Mouse (Mus musculus) large intestine, adult 2 months (tissue): Measurements from ENCODE around the gene Eif4ebp2. TPM values are rescaled to one million over a fixed set of nuclear protein-coding genes. Genes with fewer than 3 reads are reported as not detected.
A peak's percentile ranks its signal among the peaks of the same experiment; 100 is the strongest.

Experiments
- DNase-seq: peaks from one replicate; pipeline ENCODE4 v3.0.0-alpha.2; 2012; ENCODE audit warnings: low read depth, low spot score
- WGBS: fragments of 180-500 bp; shearing (Covaris S2); methylation state at CpG from one replicate; pipeline ENCODE4 v1.1.7; 2018; 5-methylcytosine and 5-hydroxymethylcytosine counted together
- polyA plus RNA-seq: library from polyadenylated mRNA; depleted of rRNA; stranded (reverse); fragments of >200 nt; gene quantifications from 2 replicates; pipeline ENCODE4 v1.2.3, GENCODE M21; 2012

The Eif4ebp2 gene
- polyA plus RNA-seq, 1 experiment, result 63.8 TPM

GRCm38 (mm10) chr10:61424500-61424899 lies 28.0 kb downstream of the Eif4ebp2 start:
- no peak for DNase-seq
- WGBS, result 18% methylated on average over 7 of the region's 7 CpGs

- DNase-seq, result no peak
- WGBS, result 46% methylated on average over 10 of the region's 10 CpGs
Observed at GRCm38 (mm10) chr10:61423289-61423688, 29.2 kb downstream of the Eif4ebp2 start.

GRCm38 (mm10) chr10:61422861-61423260 lies 29.6 kb downstream of the Eif4ebp2 start:
- WGBS, result 59% methylated on average over 12 of the region's 12 CpGs
- no peak for DNase-seq

GRCm38 (mm10) chr10:61420011-61420410 lies 32.5 kb downstream of the Eif4ebp2 start:
- 61% methylated on average over 4 of the region's 4 CpGs for WGBS
- no peak for DNase-seq

- WGBS, result 22% methylated on average over 21 of the region's 24 CpGs
- no peak for DNase-seq
Observed at GRCm38 (mm10) chr10:61419146-61419545, 33.3 kb downstream of the Eif4ebp2 start.

- DNase-seq, result no peak
- 3% methylated on average over 50 of the region's 50 CpGs for WGBS
Observed at GRCm38 (mm10) chr10:61418131-61418900, 34.1 kb downstream of the Eif4ebp2 start.

GRCm38 (mm10) chr10:61417672-61418071 lies 34.8 kb downstream of the Eif4ebp2 start, which contains the start of gene Nodal:
Gene Nodal (plus strand): TSS chr10:61417972.
- WGBS, result 42% methylated on average over 10 of the region's 10 CpGs

DNA sequence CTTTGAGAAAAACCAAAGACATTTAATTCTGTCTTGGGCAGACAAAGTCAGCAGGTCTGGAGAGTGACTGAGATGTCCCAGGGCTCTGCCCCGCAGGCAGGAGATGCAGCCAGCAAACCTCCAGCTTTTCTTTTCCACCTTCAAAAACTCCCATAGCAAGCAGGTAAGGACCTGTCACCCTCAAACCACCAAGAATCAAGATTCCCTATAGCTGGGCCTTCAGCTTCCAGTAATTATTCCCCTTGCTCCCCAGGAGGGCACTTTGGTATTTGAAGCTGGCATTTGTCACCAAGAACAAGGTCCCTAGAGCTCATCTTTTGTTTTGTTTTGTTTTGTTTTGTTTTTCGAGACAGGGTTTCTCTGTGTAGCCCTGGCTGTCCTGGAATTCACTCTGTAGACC lies 35.4 kb downstream of the Eif4ebp2 start:
- no peak for DNase-seq
- 80% methylated on average over 2 of the region's 2 CpGs for WGBS

More at GRCm38 (mm10) chr10:61417672-61418071, 34.8 kb downstream of the Eif4ebp2 start, which contains the start of gene Nodal:
- DNase-seq, result no peak

DNA sequence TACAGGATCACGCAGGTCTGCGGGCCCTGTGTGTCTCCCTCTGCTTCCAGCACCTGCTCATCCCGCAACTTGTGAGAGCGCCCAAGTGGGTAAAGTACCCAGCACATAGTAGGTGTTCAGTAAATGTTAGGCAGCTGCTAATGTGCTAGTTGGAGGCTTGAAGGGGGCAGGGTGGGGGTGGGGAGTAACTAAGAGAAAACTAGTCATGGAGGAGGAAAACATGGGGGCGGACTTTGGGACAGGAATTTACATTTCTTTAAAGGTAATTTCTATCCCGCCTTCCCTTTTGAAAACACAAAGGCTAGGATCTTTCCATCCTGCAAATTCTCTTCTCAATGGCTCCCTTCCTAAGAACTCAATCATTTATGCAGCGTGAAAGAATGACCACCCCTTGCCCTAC lies 35.9 kb downstream of the Eif4ebp2 start:
- DNase-seq, result no peak
- WGBS, result 83% methylated on average over 7 of the region's 7 CpGs

DNA sequence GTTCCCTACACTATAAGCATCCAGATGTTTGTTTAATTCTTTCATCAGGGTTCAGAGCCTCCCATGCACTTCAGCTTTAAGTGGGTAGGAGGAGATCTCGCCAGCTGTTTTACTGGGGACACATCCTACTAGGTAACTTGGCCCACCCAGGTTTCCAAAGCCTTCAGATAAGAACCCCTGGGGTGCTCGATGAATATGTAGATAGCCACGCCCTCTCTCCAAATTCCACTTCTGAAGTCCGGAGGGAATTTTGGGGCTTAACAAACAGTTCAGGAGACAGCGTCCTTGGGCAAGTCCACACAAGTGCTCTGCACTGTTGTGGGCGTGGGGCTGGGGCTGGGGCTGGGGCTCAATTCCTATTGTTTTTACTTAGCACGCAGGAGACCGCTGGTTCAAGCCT lies 36.6 kb downstream of the Eif4ebp2 start:
- WGBS, result 56% methylated on average over 8 of the region's 8 CpGs
- no peak for DNase-seq

DNA sequence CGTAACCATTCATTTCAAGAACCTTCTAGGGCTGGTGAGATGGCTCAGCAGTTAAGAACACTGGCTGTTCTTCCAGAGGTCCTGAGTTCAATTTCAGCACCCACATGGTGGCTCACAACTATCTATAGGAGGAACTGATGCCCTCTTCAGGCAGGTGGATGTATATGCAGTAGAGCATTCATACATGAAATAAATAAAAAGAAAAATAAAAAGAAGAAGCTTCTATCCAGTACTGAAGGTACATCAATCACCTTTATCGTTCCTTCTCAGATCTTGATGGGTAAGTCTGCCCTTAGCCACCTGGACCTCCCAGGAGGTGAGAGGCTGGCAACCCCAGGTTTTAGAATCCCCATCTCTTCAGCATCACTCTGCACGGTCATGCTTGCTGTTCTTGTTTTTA lies 37.2 kb downstream of the Eif4ebp2 start:
- 83% methylated on average over 3 of the region's 3 CpGs for WGBS
- DNase-seq, result no peak

- WGBS, result 18% methylated on average over 21 of the region's 21 CpGs
- DNase-seq, result no peak
Observed at GRCm38 (mm10) chr10:61412910-61413625, 39.4 kb downstream of the Eif4ebp2 start.

DNA sequence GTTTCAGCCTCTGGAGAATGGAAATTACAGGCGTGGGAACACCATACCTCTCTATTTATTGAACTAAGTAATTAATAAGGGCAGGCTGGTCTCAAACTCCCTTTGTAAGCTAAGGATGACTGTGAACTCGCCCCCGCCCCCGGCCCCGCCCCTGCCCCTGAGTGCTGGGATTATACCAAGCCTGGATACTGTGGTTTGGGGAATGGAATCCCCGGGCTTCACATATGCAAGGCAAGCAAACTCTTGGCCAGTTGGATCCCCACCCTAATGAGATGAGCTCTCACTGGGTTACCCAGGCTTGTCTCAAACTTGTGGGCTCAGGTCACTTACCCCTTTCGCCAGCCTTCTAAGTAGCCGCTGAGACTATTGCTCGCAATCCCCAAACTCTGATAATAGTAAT lies 42.3 kb downstream of the Eif4ebp2 start:
- DNase-seq, result no peak
- WGBS, result 50% methylated on average over 9 of the region's 9 CpGs

DNA sequence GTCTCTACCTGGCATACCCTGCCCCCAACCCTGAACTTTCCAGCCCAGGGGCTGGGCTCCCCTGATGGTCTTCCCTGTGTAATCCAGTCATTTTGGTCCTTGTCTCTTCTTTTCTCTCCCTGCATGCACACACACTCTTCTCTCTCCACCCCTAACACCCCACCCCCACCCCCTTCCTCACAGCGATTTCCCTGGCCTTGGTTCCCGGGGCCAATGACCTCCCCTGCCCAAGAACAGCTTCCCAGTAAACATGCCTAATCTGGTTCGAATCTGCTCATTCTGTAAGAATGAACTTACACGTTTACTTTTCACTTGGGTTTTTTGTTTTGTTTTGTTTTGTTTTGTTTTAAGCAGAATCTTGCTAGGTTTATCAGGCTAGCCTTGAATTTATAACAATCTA lies 42.7 kb downstream of the Eif4ebp2 start:
- DNase-seq, result no peak
- 20% methylated on average over 4 of the region's 4 CpGs for WGBS

- no peak for DNase-seq
- WGBS, result 35% methylated on average over 10 of the region's 10 CpGs
Observed at GRCm38 (mm10) chr10:61405958-61406357, 46.5 kb downstream of the Eif4ebp2 start.

GRCm38 (mm10) chr10:61402911-61403310 lies 49.5 kb downstream of the Eif4ebp2 start:
- WGBS, result 45% methylated on average over 2 of the region's 2 CpGs
- DNase-seq, result no peak

GRCm38 (mm10) chr10:61402480-61402879 lies 50.0 kb downstream of the Eif4ebp2 start:
- 68% methylated on average over 5 of the region's 5 CpGs for WGBS
- DNase-seq, result no peak

DNA sequence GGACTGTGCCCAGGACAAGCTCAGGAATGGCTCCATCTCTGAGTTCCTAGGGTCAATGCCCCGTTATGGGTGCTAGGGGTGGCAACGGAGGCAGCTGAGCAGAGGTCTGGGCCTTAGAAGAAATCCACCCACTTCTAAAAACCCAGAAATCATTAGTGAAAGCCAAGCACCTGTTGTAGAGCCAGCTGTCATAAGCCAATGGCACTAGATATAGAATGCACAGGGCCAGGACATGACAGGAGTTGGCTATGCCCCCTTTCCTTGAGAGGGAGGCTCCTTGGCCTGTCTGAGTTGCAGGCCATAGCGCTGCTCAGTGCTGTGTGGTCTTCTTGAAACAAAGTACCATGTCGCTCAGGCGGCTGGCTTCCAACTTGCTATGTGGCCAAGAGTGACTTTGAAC lies 52.1 kb downstream of the Eif4ebp2 start:
- no peak for DNase-seq
- 89% methylated on average over 5 of the region's 5 CpGs for WGBS

DNA sequence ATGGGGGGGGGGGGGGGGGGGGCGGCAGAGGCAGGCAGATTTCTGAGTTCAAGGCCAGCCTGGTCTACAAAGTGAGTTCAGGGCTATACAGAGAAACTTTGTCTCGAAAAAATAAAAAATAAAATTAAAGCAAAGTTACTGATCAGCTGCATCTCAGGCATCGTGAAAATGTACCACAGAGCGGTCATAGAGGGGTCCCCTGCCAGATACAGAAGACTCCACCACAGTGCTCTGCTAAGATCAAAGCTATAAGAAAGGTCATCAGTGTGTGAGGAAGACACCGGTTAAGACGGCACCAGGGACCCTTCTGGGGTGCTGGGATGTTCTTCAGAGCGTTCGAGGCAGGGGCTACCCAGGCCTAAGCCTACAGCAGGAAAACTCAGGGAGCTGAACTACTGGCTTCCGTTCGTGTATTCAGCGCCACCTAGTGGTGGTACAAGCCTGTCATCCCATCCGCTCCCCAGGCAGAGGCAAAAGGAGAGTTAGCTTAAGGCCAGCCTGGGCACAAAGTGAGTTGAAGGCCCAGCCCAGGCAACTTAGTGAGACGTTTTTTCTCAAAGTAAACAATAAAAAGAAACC lies 53.2 kb downstream of the Eif4ebp2 start:
- WGBS, result 25% methylated on average over 13 of the region's 13 CpGs
- DNase-seq, result peak; percentile 24

DNA sequence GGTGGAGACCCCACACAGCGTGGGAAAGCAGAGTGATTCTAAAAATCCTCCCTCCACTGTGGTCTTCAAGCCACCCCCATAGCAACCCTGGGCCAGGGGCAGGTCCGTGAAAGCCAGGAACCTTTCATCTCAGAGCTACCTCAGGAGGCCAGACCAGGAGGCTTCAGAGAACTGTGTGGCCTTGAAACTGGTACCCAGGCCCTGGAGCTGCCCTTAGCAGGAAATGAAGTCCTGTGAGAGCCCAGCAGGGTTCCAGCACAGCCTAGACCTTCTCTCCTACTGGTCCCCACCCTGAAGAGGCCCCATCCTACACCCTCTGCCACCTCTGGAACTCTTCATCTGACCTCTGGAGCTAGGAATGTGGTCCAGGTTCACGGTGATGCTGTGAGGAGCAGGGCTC lies 54.3 kb downstream of the Eif4ebp2 start:
- WGBS, result 71% methylated on average over 3 of the region's 3 CpGs
- no peak for DNase-seq
